Mouse (Mus musculus): ENCODE data around the gene Olfr1133. TPM values are rescaled to one million over a fixed set of nuclear protein-coding genes. Genes with fewer than 3 reads are reported as not detected.
"Not testable (repeated sequence)": the region's sequence is repeated elsewhere in the genome, so short reads cannot be mapped to it uniquely, and the experiment has no call there.

The Olfr1133 gene
- not detected in 2 replicates for polyA plus RNA-seq (2016; fragmentation: Nextera tagmentation; extraction: Ambion mirVana)

- Histone ChIP-seq H3K4me2 (replicated peaks) (no peak within 1 kb of the TSS), H3K9me3 (no peaks in the 10 kb centered on the region), H3K36me3 (no peaks in the 10 kb centered on the region), H3K27me3 (no peaks in the 10 kb centered on the region), H3K4me3 (no peak within 1 kb of the TSS), H3K4me1 (no peaks in the 10 kb centered on the region), H3K27ac (no peak within 1 kb of the TSS), H3K9ac (no peak within 1 kb of the TSS)
- ATAC-seq (ENCODE audit: insufficient number of reproducible peaks, insufficient read depth, low FRiP score, low TSS enrichment), result no peak
Observed at GRCm38 (mm10) chr2:87647274-87647673, at the start of gene Olfr1133. Gene Olfr1133 (minus strand): TSS chr2:87647374.

- Histone ChIP-seq H3K27me3 (no peaks in the 10 kb centered on the region), H3K9me3 (no peaks in the 10 kb centered on the region), H3K9ac (no peak within 1 kb of the TSS), H3K4me1 (no peaks in the 10 kb centered on the region), H3K4me2 (replicated peaks) (no peak within 1 kb of the TSS), H3K27ac (no peak within 1 kb of the TSS), H3K4me3 (no peak within 1 kb of the TSS), H3K36me3 (no peaks in the 10 kb centered on the region)
- ATAC-seq (ENCODE audit: insufficient number of reproducible peaks, insufficient read depth, low FRiP score, low TSS enrichment), result no peak
Observed at GRCm38 (mm10) chr2:87693847-87694246, 46.7 kb upstream of the Olfr1133 start, which contains the start of gene Olfr1136. Gene Olfr1136 (minus strand): TSS chr2:87693947.

- Histone ChIP-seq H3K9ac (no peak within 1 kb of the TSS), H3K27me3 (no peaks in the 10 kb centered on the region), H3K4me3 (no peak within 1 kb of the TSS), H3K4me1 (no peaks in the 10 kb centered on the region), H3K36me3 (no peaks in the 10 kb centered on the region), H3K4me2 (replicated peaks) (no peak within 1 kb of the TSS), H3K9me3 (no peaks in the 10 kb centered on the region), H3K27ac (no peak within 1 kb of the TSS)
- ATAC-seq (ENCODE audit: insufficient number of reproducible peaks, insufficient read depth, low FRiP score, low TSS enrichment), result no peak
- WGBS, result 9% methylated on average over 1 of the region's 1 CpGs
Observed at GRCm38 (mm10) chr2:87673564-87673963, 26.4 kb upstream of the Olfr1133 start, which contains the start of gene Olfr1135. Gene Olfr1135 (minus strand): TSS chr2:87673664.

GRCm38 (mm10) chr2:87658360-87658759 lies 11.2 kb upstream of the Olfr1133 start, which contains the start of gene Olfr1134:
Gene Olfr1134 (minus strand): TSS chr2:87658460.
- H3K36me3 ChIP-seq, result no peaks in the 10 kb centered on the region
- H3K4me2 ChIP-seq (replicated peaks), result no peak within 1 kb of the TSS
- no peaks in the 10 kb centered on the region for H3K27me3 ChIP-seq
- no peaks in the 10 kb centered on the region for H3K4me1 ChIP-seq
- no peak within 1 kb of the TSS for H3K4me3 ChIP-seq
- no peak for ATAC-seq (ENCODE audit: insufficient number of reproducible peaks, insufficient read depth, low FRiP score, low TSS enrichment)
- no peaks in the 10 kb centered on the region for H3K9me3 ChIP-seq
- H3K27ac ChIP-seq, result no peak within 1 kb of the TSS
- no peak within 1 kb of the TSS for H3K9ac ChIP-seq
- 81% methylated on average over 2 of the region's 2 CpGs for whole genome bisulfite sequencing

GRCm38 (mm10) chr2:87642441-87642840 lies 4.7 kb downstream of the Olfr1133 start:
- no peaks in the 10 kb centered on the region for H3K27me3 ChIP-seq
- H3K36me3 ChIP-seq, result no peaks in the 10 kb centered on the region
- no peak overlapping the region for H3K9ac ChIP-seq
- no peak overlapping the region for H3K4me3 ChIP-seq
- H3K4me1 ChIP-seq, result no peaks in the 10 kb centered on the region
- ATAC-seq (ENCODE audit: insufficient number of reproducible peaks, insufficient read depth, low FRiP score, low TSS enrichment), result no peak
- no peaks in the 10 kb centered on the region for H3K9me3 ChIP-seq
- no peak overlapping the region for H3K4me2 ChIP-seq (replicated peaks)
- H3K27ac ChIP-seq, result no peak overlapping the region

- no peak for ATAC-seq (ENCODE audit: insufficient number of reproducible peaks, insufficient read depth, low FRiP score, low TSS enrichment)
- no peak within 1 kb of the TSS for H3K4me2 ChIP-seq (replicated peaks)
- no peak within 1 kb of the TSS for H3K27ac ChIP-seq
- H3K36me3 ChIP-seq, result no peaks in the 10 kb centered on the region
- no peaks in the 10 kb centered on the region for H3K4me1 ChIP-seq
- H3K4me3 ChIP-seq, result no peak within 1 kb of the TSS
- no peak within 1 kb of the TSS for H3K9ac ChIP-seq
- no peaks in the 10 kb centered on the region for H3K9me3 ChIP-seq
- no peaks in the 10 kb centered on the region for H3K27me3 ChIP-seq
Observed at GRCm38 (mm10) chr2:87637435-87637834, 9.7 kb downstream of the Olfr1133 start, which contains the start of gene Olfr1132. Gene Olfr1132 (minus strand): TSS chr2:87637535.

GRCm38 (mm10) chr2:87626804-87627203 lies 20.4 kb downstream of the Olfr1133 start, which contains the start of gene Olfr1131:
Gene Olfr1131 (plus strand): TSS chr2:87627104.
- Histone ChIP-seq H3K27me3 (no peaks in the 10 kb centered on the region), H3K36me3 (no peaks in the 10 kb centered on the region), H3K4me1 (no peaks in the 10 kb centered on the region), H3K27ac (no peak within 1 kb of the TSS), H3K9ac (no peak within 1 kb of the TSS), H3K9me3 (no peaks in the 10 kb centered on the region), H3K4me2 (replicated peaks) (no peak within 1 kb of the TSS), H3K4me3 (no peak within 1 kb of the TSS)
- ATAC-seq (ENCODE audit: insufficient number of reproducible peaks, insufficient read depth, low FRiP score, low TSS enrichment), result no peak
- 77% methylated on average over 3 of the region's 3 CpGs for WGBS

GRCm38 (mm10) chr2:87605912-87606311 lies 41.3 kb downstream of the Olfr1133 start, which contains the start of gene Olfr1130:
Gene Olfr1130 (plus strand): TSS chr2:87606212.
- H3K9me3 ChIP-seq; H3K9ac ChIP-seq; H3K4me2 ChIP-seq (replicated peaks); H3K4me1 ChIP-seq; H3K36me3 ChIP-seq; H3K27me3 ChIP-seq; ATAC-seq (ENCODE audit: insufficient number of reproducible peaks, insufficient read depth, low FRiP score, low TSS enrichment); H3K4me3 ChIP-seq; H3K27ac ChIP-seq: not testable (repeated sequence)

Other genes with a start within 250 kb of the Olfr1133 start
- not detected in 2 replicates for gene Olfr1123, start 230.7 kb downstream of the Olfr1133 start, polyA plus RNA-seq (2016; fragmentation: Nextera tagmentation; extraction: Ambion mirVana)
- gene Olfr1124, start 217.1 kb downstream of the Olfr1133 start, polyA plus RNA-seq (2016; fragmentation: Nextera tagmentation; extraction: Ambion mirVana), result 0.09 and 0.11 TPM in 2 replicates
- not detected in 2 replicates for gene Olfr1126, start 193.4 kb downstream of the Olfr1133 start, polyA plus RNA-seq (2016; fragmentation: Nextera tagmentation; extraction: Ambion mirVana)
- gene Pramel7, start 150.3 kb downstream of the Olfr1133 start, polyA plus RNA-seq (2016; fragmentation: Nextera tagmentation; extraction: Ambion mirVana), result not detected in 2 replicates
- not detected in 2 replicates for gene Pramel6, start 140.8 kb downstream of the Olfr1133 start, polyA plus RNA-seq (2016; fragmentation: Nextera tagmentation; extraction: Ambion mirVana)
- gene Olfr153, start 115.6 kb downstream of the Olfr1133 start, polyA plus RNA-seq (2016; fragmentation: Nextera tagmentation; extraction: Ambion mirVana), result not detected in 2 replicates
- not detected in 2 replicates for gene Olfr1128, start 101.8 kb downstream of the Olfr1133 start, polyA plus RNA-seq (2016; fragmentation: Nextera tagmentation; extraction: Ambion mirVana)
- not detected in 2 replicates for gene Olfr1129, start 73.5 kb downstream of the Olfr1133 start, polyA plus RNA-seq (2016; fragmentation: Nextera tagmentation; extraction: Ambion mirVana)
- not detected in 2 replicates for gene Olfr1130, start 41.2 kb downstream of the Olfr1133 start, polyA plus RNA-seq (2016; fragmentation: Nextera tagmentation; extraction: Ambion mirVana)
- gene Olfr1131, start 20.3 kb downstream of the Olfr1133 start, polyA plus RNA-seq (2016; fragmentation: Nextera tagmentation; extraction: Ambion mirVana), result not detected in 2 replicates
- gene Olfr1132, start 9.8 kb downstream of the Olfr1133 start, polyA plus RNA-seq (2016; fragmentation: Nextera tagmentation; extraction: Ambion mirVana), result not detected in 2 replicates
- gene Olfr1134, start 11.1 kb upstream of the Olfr1133 start, polyA plus RNA-seq (2016; fragmentation: Nextera tagmentation; extraction: Ambion mirVana), result not detected in 2 replicates
- not detected in 2 replicates for gene Olfr1135, start 26.3 kb upstream of the Olfr1133 start, polyA plus RNA-seq (2016; fragmentation: Nextera tagmentation; extraction: Ambion mirVana)
- not detected in 2 replicates for gene Olfr1136, start 46.6 kb upstream of the Olfr1133 start, polyA plus RNA-seq (2016; fragmentation: Nextera tagmentation; extraction: Ambion mirVana)
- gene Olfr1137, start 65.8 kb upstream of the Olfr1133 start, polyA plus RNA-seq (2016; fragmentation: Nextera tagmentation; extraction: Ambion mirVana), result not detected in 2 replicates
- not detected in 2 replicates for gene Olfr1138, start 92.6 kb upstream of the Olfr1133 start, polyA plus RNA-seq (2016; fragmentation: Nextera tagmentation; extraction: Ambion mirVana)
- gene Olfr1140, start 96.4 kb upstream of the Olfr1133 start, polyA plus RNA-seq (2016; fragmentation: Nextera tagmentation; extraction: Ambion mirVana), result not detected in 2 replicates
- not detected in 2 replicates for gene Olfr1141, start 106.6 kb upstream of the Olfr1133 start, polyA plus RNA-seq (2016; fragmentation: Nextera tagmentation; extraction: Ambion mirVana)
- not detected in 2 replicates for gene Olfr152, start 132.1 kb upstream of the Olfr1133 start, polyA plus RNA-seq (2016; fragmentation: Nextera tagmentation; extraction: Ambion mirVana)
- not detected in 2 replicates for gene Olfr1143, start 153.2 kb upstream of the Olfr1133 start, polyA plus RNA-seq (2016; fragmentation: Nextera tagmentation; extraction: Ambion mirVana)
- gene Olfr1145, start 162.4 kb upstream of the Olfr1133 start, polyA plus RNA-seq (2016; fragmentation: Nextera tagmentation; extraction: Ambion mirVana), result not detected in 2 replicates
- not detected in 2 replicates for gene Olfr1148, start 183.2 kb upstream of the Olfr1133 start, polyA plus RNA-seq (2016; fragmentation: Nextera tagmentation; extraction: Ambion mirVana)
- gene Olfr1150-ps1, start 196.6 kb upstream of the Olfr1133 start, polyA plus RNA-seq (2016; fragmentation: Nextera tagmentation; extraction: Ambion mirVana), result not detected in 2 replicates
- gene Olfr1151, start 208.5 kb upstream of the Olfr1133 start, polyA plus RNA-seq (2016; fragmentation: Nextera tagmentation; extraction: Ambion mirVana), result not detected in 2 replicates
- 0.03 TPM in 1 of 2 replicates, not detected in the other for gene Olfr1152, start 219.1 kb upstream of the Olfr1133 start, polyA plus RNA-seq (2016; fragmentation: Nextera tagmentation; extraction: Ambion mirVana)
- not detected in 2 replicates for gene Olfr1153, start 247.6 kb upstream of the Olfr1133 start, polyA plus RNA-seq (2016; fragmentation: Nextera tagmentation; extraction: Ambion mirVana)